In genomic region chr9:58275797-58276196, GRCm38 (mm10) we compare ENCODE assay signal across 7 mouse cellular contexts. TPM values are rescaled to one million over a fixed set of nuclear protein-coding genes. Genes with fewer than 3 reads are reported as not detected.
A peak's percentile ranks its signal among the peaks of the same experiment; 100 is the strongest.
DNase-seq lines count a peak whose midpoint lies in the region; ATAC-seq and TF ChIP-seq lines count a peak whose summit lies in the region.

No protein-coding gene starts in this region.

- no peak for TF ChIP-seq POLR2A in liver, adult 2 months (IDR thresholded peaks at IDR 0.05; ENCODE audit: extremely low read depth, insufficient read depth, low read length)

- H3K4me2 ChIP-seq in hindbrain, embryonic 16.5 days (ENCODE audit: low read length) = no peak overlapping the region
- H3K4me2 ChIP-seq in neural tube, embryonic 12.5 days (replicated peaks) = no peak overlapping the region

- peak overlapping the region; percentile 43 for H3K27ac ChIP-seq in liver, adult 2 months (replicated peaks; ENCODE audit: insufficient read depth, low read depth, low read length)
- 0 out of 2 replicates have a peak overlapping the region, but pooled peaks have one; percentile 7 for H3K27ac ChIP-seq in hindbrain, embryonic 16.5 days (ENCODE audit: low read depth, low read length)
- no peak overlapping the region for H3K27ac ChIP-seq in neural tube, embryonic 12.5 days

- 72% methylated on average over 3 of the region's 3 CpGs for WGBS in liver, adult 2 months
- 74% methylated on average over 3 of the region's 3 CpGs for WGBS in hindbrain, embryonic 16.5 days
- 89% methylated on average over 3 of the region's 3 CpGs for WGBS in neural tube, embryonic 12.5 days

- H3K9me3 ChIP-seq in hindbrain, embryonic 16.5 days (ENCODE audit: control insufficient read depth, low read length) = no peaks in the 10 kb centered on the region
- H3K9me3 ChIP-seq in neural tube, embryonic 12.5 days = no peaks in the 10 kb centered on the region

- peaks cover 9% of the 10 kb centered on the region; the same call in 1 of the 2 replicates for H3K4me1 ChIP-seq in liver, adult 2 months (ENCODE audit: control insufficient read depth, insufficient read depth, low read length)
- peaks cover 6% of the 10 kb centered on the region; the same call in 1 of the 2 replicates for H3K4me1 ChIP-seq in hindbrain, embryonic 16.5 days (ENCODE audit: control insufficient read depth, insufficient read depth, low read depth, low read length)
- peaks cover 13% of the 10 kb centered on the region; the same call in 1 of the 2 replicates for H3K4me1 ChIP-seq in neural tube, embryonic 12.5 days

- peak overlapping the region; percentile 4; the same call in 1 of the 2 replicates for H3K9ac ChIP-seq in liver, adult 2 months (ENCODE audit: low read depth, low read length)
- H3K9ac ChIP-seq in hindbrain, embryonic 16.5 days (ENCODE audit: low read depth, low read length) = no peak overlapping the region
- H3K9ac ChIP-seq in neural tube, embryonic 12.5 days = 0 out of 2 replicates have a peak overlapping the region, but pooled peaks have one; percentile 21

- no peak for ATAC-seq in hindbrain, embryonic 16.5 days
- no peak for ATAC-seq in neural tube, embryonic 12.5 days (ENCODE audit: low FRiP score, low read depth)

- no peak for DNase-seq in liver, adult 2 months (ENCODE audit: extremely low read depth, low read depth, low spot score)
- DNase-seq in liver = no peak
- DNase-seq in NIH3T3 (ENCODE audit: low read depth) = peak; percentile 61
- no peak for DNase-seq in cerebellum, postnatal 4 days (ENCODE audit: low spot score in 2 of 2)
- DNase-seq in kidney, postnatal 4 days = no peak

- no peaks in the 10 kb centered on the region for H3K79me2 ChIP-seq in liver, adult 2 months (ENCODE audit: control insufficient read depth, insufficient read depth, low read length)

- no peaks in the 10 kb centered on the region for H3K36me3 ChIP-seq in liver, adult 2 months (ENCODE audit: control insufficient read depth, insufficient read depth, low read length)
- H3K36me3 ChIP-seq in hindbrain, embryonic 16.5 days (ENCODE audit: control insufficient read depth, insufficient read depth, low read length) = no peaks in the 10 kb centered on the region
- H3K36me3 ChIP-seq in neural tube, embryonic 12.5 days = no peaks in the 10 kb centered on the region

- no peaks in the 10 kb centered on the region for H3K27me3 ChIP-seq in liver, adult 2 months (ENCODE audit: control insufficient read depth, insufficient read depth, low read length)
- no peaks in the 10 kb centered on the region for H3K27me3 ChIP-seq in hindbrain, embryonic 16.5 days (replicated peaks; ENCODE audit: control insufficient read depth, insufficient read depth, low read length)
- H3K27me3 ChIP-seq in neural tube, embryonic 12.5 days (replicated peaks) = no peaks in the 10 kb centered on the region

- no peak overlapping the region for H3K4me3 ChIP-seq in liver, adult 2 months (ENCODE audit: insufficient read depth, low read depth, low read length)
- H3K4me3 ChIP-seq in hindbrain, embryonic 16.5 days (ENCODE audit: low read length) = no peak overlapping the region
- no peak overlapping the region for H3K4me3 ChIP-seq in neural tube, embryonic 12.5 days

- TF ChIP-seq CTCF in liver, adult 2 months (IDR thresholded peaks at IDR 0.05; ENCODE audit: low read depth, low read length) = no peak

RNA-seq across cellular contexts. Expression of gene Stoml1, which starts 22.8 kb away (rescaled TPM):
- total RNA-seq in liver, adult 2 months (2014; rRNA removed) = 5.4 and 5.8 TPM in 2 replicates
- polyA plus RNA-seq in liver, adult 2 months (2012; rRNA removed) = 7.8 and 8.1 TPM in 2 replicates
- 141 and 142 TPM in 2 replicates for polyA plus RNA-seq in hindbrain, embryonic 16.5 days (2015; fragmentation: Nextera tagmentation; extraction: Ambion mirVana)
- 62.6 and 71.5 TPM in 2 replicates for polyA plus RNA-seq in neural tube, embryonic 12.5 days (2016; fragmentation: Nextera tagmentation; extraction: Ambion mirVana)

RNA-seq across cellular contexts. Expression of gene Pml, which starts 26.2 kb away (rescaled TPM):
- total RNA-seq in liver, adult 2 months (2014; rRNA removed) = 7.4 and 8.9 TPM in 2 replicates
- polyA plus RNA-seq in liver, adult 2 months (2012; rRNA removed) = 13.8 and 15.2 TPM in 2 replicates
- 3.9 and 6.0 TPM in 2 replicates for polyA plus RNA-seq in hindbrain, embryonic 16.5 days (2015; fragmentation: Nextera tagmentation; extraction: Ambion mirVana)
- polyA plus RNA-seq in neural tube, embryonic 12.5 days (2016; fragmentation: Nextera tagmentation; extraction: Ambion mirVana) = 5.6 and 8.2 TPM in 2 replicates

RNA-seq across cellular contexts. Expression of gene Loxl1, which starts 37.2 kb away (rescaled TPM):
- 0.74 and 1.0 TPM in 2 replicates for total RNA-seq in liver, adult 2 months (2014; rRNA removed)
- polyA plus RNA-seq in liver, adult 2 months (2012; rRNA removed) = 2.2 TPM in 2 replicates
- 7.4 and 10.2 TPM in 2 replicates for polyA plus RNA-seq in hindbrain, embryonic 16.5 days (2015; fragmentation: Nextera tagmentation; extraction: Ambion mirVana)
- 13.5 and 14.7 TPM in 2 replicates for polyA plus RNA-seq in neural tube, embryonic 12.5 days (2016; fragmentation: Nextera tagmentation; extraction: Ambion mirVana)
